Mouse (Mus musculus) small intestine, adult 2 months (tissue): Measurements from ENCODE around the gene Wfdc15a. TPM values are rescaled to one million over a fixed set of nuclear protein-coding genes. Genes with fewer than 3 reads are reported as not detected.

Source experiments
- H3K27ac ChIP-seq: fragments of 200-500 bp; 2 replicates; pipeline ENCODE4 v1.5.1; 2012; ENCODE audit warnings: low read depth, low read length, control low read depth, inconsistent platforms; ENCODE audit not compliant: insufficient read depth
- H3K27me3 ChIP-seq: fragments of 200-500 bp; 2 replicates; pipeline ENCODE4 v1.6.1; 2012; ENCODE audit warnings: mild to moderate bottlenecking, moderate library complexity, low read length, inconsistent platforms; ENCODE audit not compliant: control insufficient read depth, insufficient read depth
- H3K36me3 ChIP-seq: fragments of 200-500 bp; 2 replicates; pipeline ENCODE4 v1.6.1; 2012; ENCODE audit warnings: mild to moderate bottlenecking, low read length, control low read depth, inconsistent platforms; ENCODE audit not compliant: control insufficient read depth, insufficient read depth
- H3K4me1 ChIP-seq: fragments of 200-500 bp; 2 replicates; pipeline ENCODE4 v1.6.1; 2012; ENCODE audit warnings: low read length, inconsistent platforms, mixed read lengths; ENCODE audit not compliant: control insufficient read depth, insufficient read depth, insufficient read length
- H3K4me3 ChIP-seq: fragments of 200-500 bp; 2 replicates; pipeline ENCODE4 v1.5.1; 2012; ENCODE audit warnings: low read depth, mild to moderate bottlenecking, control low read depth, inconsistent platforms, low read length, moderate library complexity
- CTCF ChIP-seq: fragments of 200-500 bp; IDR thresholded peaks from 2 replicates; pipeline ENCODE4 v1.5.1; 2012; ENCODE audit warnings: low read depth, mild to moderate bottlenecking, control low read depth, inconsistent platforms, low read length, moderate library complexity, mixed read lengths; ENCODE audit not compliant: insufficient replicate concordance, insufficient read length; ENCODE audit errors: extremely low read depth
- POLR2A ChIP-seq: fragments of 200-500 bp; IDR thresholded peaks from 2 replicates; pipeline ENCODE4 v1.6.1; 2012; ENCODE audit warnings: low read depth, mild to moderate bottlenecking, control low read depth, inconsistent platforms, low read length, moderate library complexity
- WGBS: fragments of 180-500 bp; shearing (Covaris S2); methylation state at CpG from one replicate; pipeline ENCODE4 v1.1.7; 2018; 5-methylcytosine and 5-hydroxymethylcytosine counted together
- polyA plus RNA-seq: library from polyadenylated mRNA; depleted of rRNA; stranded (reverse); fragments of >200 nt; gene quantifications from 2 replicates; pipeline ENCODE4 v1.2.3, GENCODE M21; 2012

Gene Wfdc15a
- polyA plus RNA-seq, 1 experiment: not detected

DNA sequence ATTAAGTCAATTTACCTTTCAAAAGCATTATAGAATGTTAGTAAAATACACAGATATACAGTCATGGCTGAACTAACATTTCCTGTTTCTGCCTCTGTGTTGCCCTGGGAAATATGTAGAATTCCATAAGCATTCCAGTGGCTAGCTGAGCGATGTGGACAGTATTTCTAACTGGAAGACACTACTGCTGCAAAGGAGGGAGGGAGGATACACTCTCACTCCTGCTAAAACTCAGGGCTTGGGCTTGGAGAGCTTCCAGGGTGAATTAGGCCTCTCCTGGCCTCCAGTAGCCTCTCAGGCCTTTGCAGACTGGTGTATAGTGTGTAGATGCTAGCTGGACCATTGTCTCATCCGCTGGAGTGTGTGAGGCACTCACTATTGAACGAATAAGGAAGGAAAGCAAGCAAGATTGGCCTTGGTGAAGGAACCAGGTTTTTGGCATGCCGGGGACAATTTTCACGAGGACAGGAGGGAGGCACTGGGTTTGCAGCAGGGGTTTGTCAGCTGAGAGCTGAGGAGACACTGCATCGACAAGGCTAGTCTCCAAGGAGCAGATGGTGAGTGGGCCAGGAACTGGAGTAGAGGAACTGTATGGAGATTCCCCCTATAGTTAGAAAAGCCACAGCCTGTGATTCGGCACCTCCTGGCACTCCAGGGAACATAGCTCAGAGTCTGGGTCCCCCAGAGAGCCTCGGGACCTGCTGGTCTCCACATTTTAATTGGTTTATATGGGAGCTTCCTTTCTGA is 25.1 kb downstream of the Wfdc15a start:
- no peak for TF ChIP-seq CTCF
- no peak for TF ChIP-seq POLR2A
- WGBS: 70% methylated on average over 8 of the region's 8 CpGs
- Histone ChIP-seq H3K4me1 (no peaks in the 10 kb centered on the region), H3K36me3 (no peaks in the 10 kb centered on the region), H3K27me3 (peaks cover 24% of the 10 kb centered on the region), H3K4me3 (no peak overlapping the region), H3K27ac (no peak overlapping the region)

DNA sequence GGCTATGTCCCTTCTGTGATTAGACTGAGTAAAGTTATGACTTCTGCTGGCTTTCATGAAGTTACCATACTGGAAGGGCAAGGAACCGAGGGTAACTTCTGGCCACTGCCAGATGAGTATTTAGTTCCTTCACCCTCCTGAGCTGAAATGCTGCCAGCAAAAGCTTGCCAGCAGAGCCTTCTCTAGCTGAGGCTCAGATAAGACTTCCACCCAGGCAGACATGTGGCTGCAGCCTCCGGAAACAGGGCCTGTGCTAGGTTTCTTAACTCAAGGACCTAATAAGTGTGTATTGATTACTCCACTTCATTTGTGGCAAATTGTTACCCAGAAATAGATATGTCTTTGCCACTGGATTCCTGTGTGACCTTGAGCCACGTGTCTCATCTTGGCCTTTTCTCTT is 26.5 kb downstream of the Wfdc15a start:
- H3K4me3 ChIP-seq: no peak overlapping the region
- H3K27ac ChIP-seq: no peak overlapping the region
- peaks cover 2% of the 10 kb centered on the region; the same call in 1 of the 2 replicates for H3K4me1 ChIP-seq
- peaks cover 32% of the 10 kb centered on the region for H3K27me3 ChIP-seq
- TF ChIP-seq POLR2A (no peak), CTCF (no peak)
- 36% methylated on average over 3 of the region's 3 CpGs for WGBS
- H3K36me3 ChIP-seq: no peaks in the 10 kb centered on the region

- no peak within 1 kb of the TSS for H3K4me3 ChIP-seq
- peaks cover 4% of the 10 kb centered on the region; the same call in 1 of the 2 replicates for H3K4me1 ChIP-seq
- H3K27ac ChIP-seq: no peak within 1 kb of the TSS
- under 1% methylated on average over 29 of the region's 29 CpGs for WGBS
- H3K27me3 ChIP-seq: peaks cover 43% of the 10 kb centered on the region
- no peaks in the 10 kb centered on the region for H3K36me3 ChIP-seq
- TF ChIP-seq POLR2A: no peak
- no peak for TF ChIP-seq CTCF
Measured at GRCm38 (mm10) chr2:164170902-164171301, 29.0 kb downstream of the Wfdc15a start, which contains the start of gene Kcns1. Kcns1 (minus strand) TSS chr2:164171113.

- TF ChIP-seq CTCF (no peak), POLR2A (no peak)
- Histone ChIP-seq H3K27ac (no peak overlapping the region), H3K27me3 (peaks cover 43% of the 10 kb centered on the region), H3K4me3 (no peak overlapping the region), H3K4me1 (peaks cover 4% of the 10 kb centered on the region; the same call in 1 of the 2 replicates), H3K36me3 (no peaks in the 10 kb centered on the region)
- 8% methylated on average over 11 of the region's 11 CpGs for WGBS
Measured at GRCm38 (mm10) chr2:164170326-164170725, 29.6 kb downstream of the Wfdc15a start.

- peaks cover 43% of the 10 kb centered on the region for H3K27me3 ChIP-seq
- H3K4me3 ChIP-seq: no peak overlapping the region; the same call in 1 of the 2 replicates
- 11% methylated on average over 42 of the region's 42 CpGs for WGBS
Measured at GRCm38 (mm10) chr2:164168571-164168946, 31.4 kb downstream of the Wfdc15a start.

GRCm38 (mm10) chr2:164167752-164168570 is 32.0 kb downstream of the Wfdc15a start:
- Histone ChIP-seq H3K27me3 (peaks cover 40% of the 10 kb centered on the region), H3K36me3 (no peaks in the 10 kb centered on the region)
- 15% methylated on average over 90 of the region's 90 CpGs for WGBS

More at GRCm38 (mm10) chr2:164168571-164168946, 31.4 kb downstream of the Wfdc15a start:
- no peak for TF ChIP-seq CTCF
- TF ChIP-seq POLR2A: no peak
- H3K36me3 ChIP-seq: no peaks in the 10 kb centered on the region
- peaks cover 4% of the 10 kb centered on the region; the same call in 1 of the 2 replicates for H3K4me1 ChIP-seq
- H3K27ac ChIP-seq: no peak overlapping the region

GRCm38 (mm10) chr2:164164941-164165340 is 35.0 kb downstream of the Wfdc15a start:
- H3K27ac ChIP-seq: no peak overlapping the region
- peaks cover 19% of the 10 kb centered on the region for H3K27me3 ChIP-seq
- H3K4me1 ChIP-seq: peaks cover 4% of the 10 kb centered on the region; the same call in 1 of the 2 replicates
- no peak for TF ChIP-seq POLR2A
- no peak for TF ChIP-seq CTCF
- no peak overlapping the region for H3K4me3 ChIP-seq
- WGBS: 79% methylated on average over 5 of the region's 5 CpGs
- no peaks in the 10 kb centered on the region for H3K36me3 ChIP-seq

More at GRCm38 (mm10) chr2:164167752-164168570, 32.0 kb downstream of the Wfdc15a start:
- peaks cover 4% of the 10 kb centered on the region; the same call in 1 of the 2 replicates for H3K4me1 ChIP-seq
- H3K4me3 ChIP-seq: no peak overlapping the region; the same call in 1 of the 2 replicates
- H3K27ac ChIP-seq: no peak overlapping the region
- TF ChIP-seq POLR2A (no peak), CTCF (no peak)
